ENCODE assay signal across 14 mouse cellular contexts in the genomic region with DNA sequence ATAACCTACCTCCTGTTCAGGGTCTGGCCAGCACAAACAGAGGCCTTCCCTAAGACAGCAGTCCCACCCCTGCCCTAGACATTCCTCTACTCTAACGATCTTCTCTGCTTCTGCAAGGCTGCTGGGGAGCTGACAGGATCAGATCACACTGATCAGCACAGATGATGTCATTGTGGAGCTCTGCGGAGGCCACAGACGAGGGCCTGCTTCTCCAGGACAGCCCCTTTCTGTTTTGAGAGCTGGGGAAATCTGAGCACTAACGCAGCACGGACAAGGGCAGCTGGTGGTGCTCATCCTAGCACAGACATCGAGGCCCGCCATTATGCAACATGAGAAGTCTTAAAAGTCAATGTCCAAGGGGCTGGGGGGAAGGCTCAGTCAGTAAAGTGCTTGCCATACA.
DNase-seq lines count a peak whose midpoint lies in the region; ATAC-seq and TF ChIP-seq lines count a peak whose summit lies in the region.
"Had no signal": no experiment of that assay in that cellular context is flagged by ENCODE, and none has a peak within 500 bp of the region (broad histone marks: within the 10 kb centered on the region; RNA-seq: fewer than 3 reads in every experiment).

No protein-coding gene starts in this region.

- H3K27me3 ChIP-seq in heart, embryonic 16.5 days (ENCODE audit: control insufficient read depth, insufficient read depth, low read length) = no peaks in the 10 kb centered on the region
- H3K27me3 ChIP-seq in midbrain, embryonic 10.5 days (ENCODE audit: low read depth, poor library complexity, severe bottlenecking) = no peaks in the 10 kb centered on the region
- no peaks in the 10 kb centered on the region for H3K27me3 ChIP-seq in midbrain, embryonic 15.5 days (replicated peaks)
- H3K27me3 ChIP-seq in midbrain, embryonic 12.5 days = no peaks in the 10 kb centered on the region
- H3K27me3 ChIP-seq in liver, postnatal 0 days (ENCODE audit: insufficient read depth, low read length) = no peaks in the 10 kb centered on the region

- no peak overlapping the region for H3K27ac ChIP-seq in heart, embryonic 16.5 days (ENCODE audit: low read length)
- H3K27ac ChIP-seq in midbrain, embryonic 10.5 days (replicated peaks) = peak overlapping the region; percentile 46
- H3K27ac ChIP-seq in midbrain, embryonic 15.5 days = no peak overlapping the region
- H3K27ac ChIP-seq in midbrain, embryonic 12.5 days (replicated peaks) = no peak overlapping the region; the same call in 1 of the 2 replicates
- no peak overlapping the region for H3K27ac ChIP-seq in liver, postnatal 0 days (ENCODE audit: low read depth)
- H3K27ac ChIP-seq: liver, embryonic 13.5 days had no signal

- no peaks in the 10 kb centered on the region for H3K9me3 ChIP-seq in heart, embryonic 16.5 days (replicated peaks; ENCODE audit: control insufficient read depth, low read length)
- no peaks in the 10 kb centered on the region for H3K9me3 ChIP-seq in midbrain, embryonic 10.5 days (replicated peaks)
- H3K9me3 ChIP-seq in midbrain, embryonic 15.5 days = no peaks in the 10 kb centered on the region
- H3K9me3 ChIP-seq in midbrain, embryonic 12.5 days = no peaks in the 10 kb centered on the region
- no peaks in the 10 kb centered on the region for H3K9me3 ChIP-seq in liver, postnatal 0 days (ENCODE audit: low read length)
- H3K9me3 ChIP-seq: liver, embryonic 13.5 days had no signal

- H3K4me2 ChIP-seq in heart, embryonic 16.5 days (ENCODE audit: low read depth, low read length) = no peak overlapping the region
- no peak overlapping the region for H3K4me2 ChIP-seq in midbrain, embryonic 15.5 days
- no peak overlapping the region for H3K4me2 ChIP-seq in midbrain, embryonic 12.5 days (replicated peaks)
- no peak overlapping the region for H3K4me2 ChIP-seq in liver, postnatal 0 days (ENCODE audit: low read depth, low read length)
- H3K4me2 ChIP-seq: liver, embryonic 13.5 days had no signal

- H3K4me3 ChIP-seq in heart, embryonic 16.5 days (ENCODE audit: low read length) = no peak overlapping the region
- no peak overlapping the region for H3K4me3 ChIP-seq in midbrain, embryonic 10.5 days
- no peak overlapping the region for H3K4me3 ChIP-seq in midbrain, embryonic 15.5 days
- H3K4me3 ChIP-seq in midbrain, embryonic 12.5 days = no peak overlapping the region
- no peak overlapping the region for H3K4me3 ChIP-seq in liver, postnatal 0 days (ENCODE audit: low read depth, low read length)
- H3K4me3 ChIP-seq: liver, embryonic 13.5 days had no signal

- WGBS in heart, embryonic 16.5 days = 17% methylated on average over 7 of the region's 7 CpGs
- 46% methylated on average over 7 of the region's 7 CpGs for WGBS in midbrain, embryonic 10.5 days
- WGBS in midbrain, embryonic 15.5 days = 46% methylated on average over 7 of the region's 7 CpGs
- WGBS in midbrain, embryonic 12.5 days = 35% methylated on average over 7 of the region's 7 CpGs
- 46% methylated on average over 7 of the region's 7 CpGs for WGBS in liver, postnatal 0 days (ENCODE audit: insufficient replicate concordance)

- no peak for TF ChIP-seq CTCF in liver, postnatal 0 days (IDR thresholded peaks at IDR 0.05; ENCODE audit: low read depth)

- no peak for DNase-seq in heart, adult 9 months (ENCODE audit: low spot score in 2 of 2)
- no peak for DNase-seq in midbrain, embryonic 10.5 days (ENCODE audit: low spot score)
- DNase-seq in retina, embryonic 14.5 days (ENCODE audit: low spot score) = no peak
- no peak for DNase-seq in liver, postnatal 0 days
- DNase-seq: adrenal gland, postnatal 36 days; cerebellum, adult 8-10 months; gastrocnemius, postnatal 14 days; layer of hippocampus, postnatal 36 days; liver, embryonic 13.5 days; retina, postnatal 1 day had no signal

- H3K4me1 ChIP-seq in heart, embryonic 16.5 days (ENCODE audit: control insufficient read depth, insufficient read depth, low read length) = peaks cover 4% of the 10 kb centered on the region; the same call in 1 of the 2 replicates
- peaks cover 19% of the 10 kb centered on the region for H3K4me1 ChIP-seq in midbrain, embryonic 10.5 days
- H3K4me1 ChIP-seq in midbrain, embryonic 15.5 days = peaks cover 20% of the 10 kb centered on the region; the same call in 1 of the 2 replicates
- H3K4me1 ChIP-seq in midbrain, embryonic 12.5 days = peaks cover 7% of the 10 kb centered on the region
- H3K4me1 ChIP-seq in liver, postnatal 0 days (ENCODE audit: insufficient read depth) = no peaks in the 10 kb centered on the region

- H3K36me3 ChIP-seq in heart, embryonic 16.5 days (ENCODE audit: control insufficient read depth, insufficient read depth) = no peaks in the 10 kb centered on the region
- no peaks in the 10 kb centered on the region for H3K36me3 ChIP-seq in midbrain, embryonic 10.5 days
- H3K36me3 ChIP-seq in midbrain, embryonic 15.5 days (replicated peaks) = no peaks in the 10 kb centered on the region
- H3K36me3 ChIP-seq in midbrain, embryonic 12.5 days = no peaks in the 10 kb centered on the region
- no peaks in the 10 kb centered on the region for H3K36me3 ChIP-seq in liver, postnatal 0 days (replicated peaks; ENCODE audit: insufficient read depth, low read length)
- H3K36me3 ChIP-seq: liver, embryonic 13.5 days had no signal

- no peak for TF ChIP-seq EP300 in liver, postnatal 0 days (IDR thresholded peaks at IDR 0.05; ENCODE audit: low read depth)

- 0 out of 2 replicates have a peak, but pooled peaks have one; percentile 6 for ATAC-seq in heart, embryonic 16.5 days (replicated peaks; ENCODE audit: extremely low read depth, insufficient read depth, low FRiP score)
- ATAC-seq in midbrain, embryonic 15.5 days (replicated peaks) = no peak
- ATAC-seq in midbrain, embryonic 12.5 days (ENCODE audit: low FRiP score, low read depth) = no peak
- ATAC-seq in CD4-positive, CD25-positive, alpha-beta regulatory T cell, adult 4 months = no peak
- no peak for ATAC-seq in liver, postnatal 0 days

- H3K9ac ChIP-seq in heart, embryonic 16.5 days (ENCODE audit: low read length) = no peak overlapping the region
- no peak overlapping the region for H3K9ac ChIP-seq in midbrain, embryonic 15.5 days
- H3K9ac ChIP-seq in midbrain, embryonic 12.5 days (replicated peaks) = 0 out of 2 replicates have a peak overlapping the region, but pooled peaks have one; percentile 15
- no peak overlapping the region for H3K9ac ChIP-seq in liver, postnatal 0 days (replicated peaks)
- H3K9ac ChIP-seq: liver, embryonic 13.5 days had no signal
